Mouse (Mus musculus) heart, postnatal 0 days (tissue): ENCODE data around the gene Nvl.

Source experiments
- CTCF ChIP-seq: IDR thresholded peaks from 2 replicates; pipeline ENCODE4 v1.5.1; 2016; ENCODE audit warnings: antibody characterized with exemption, control low read depth, low read depth
- EP300 ChIP-seq: IDR thresholded peaks from 2 replicates; pipeline ENCODE4 v1.6.1; 2016; ENCODE audit warnings: antibody characterized with exemption, low read depth

- TF ChIP-seq CTCF (no peak), EP300 (no peak)
Measured at GRCm38 (mm10) chr1:181117112-181117511, 26.9 kb downstream of the Nvl start.
